Mouse (Mus musculus) MEL (cell line): ENCODE results near the gene Slc7a8. TPM values are rescaled to one million over a fixed set of nuclear protein-coding genes. Genes with fewer than 3 reads are reported as not detected.

Source experiments
- DNase-seq: peaks from one replicate; pipeline ENCODE4 v3.0.0; 2011; ENCODE audit warnings: low read depth, low spot score
- H3K27ac ChIP-seq: 2 replicates; pipeline ENCODE4 v1.5.1; 2012; ENCODE audit warnings: low read depth, mild to moderate bottlenecking, control low read depth, low read length, moderate library complexity; ENCODE audit not compliant: control insufficient read depth
- H3K27me3 ChIP-seq, 2 experiments: fragments of 150-350 bp in 1 of 2; sonication (generic) in 1 of 2; 2 replicates each; pipeline ENCODE4 v1.6.1; 2012; ENCODE audit warnings: low read length in 2 of 2, mild to moderate bottlenecking in 2 of 2, improper control_type of control experiment in 1 of 2, moderate library complexity in 1 of 2; ENCODE audit not compliant: insufficient read depth in 2 of 2, control insufficient read depth in 1 of 2
- H3K36me3 ChIP-seq, 2 experiments: 2 replicates each; pipeline ENCODE4 v1.6.1; 2012 to 2014; ENCODE audit warnings: low read length in 2 of 2, improper control_type of control experiment in 1 of 2, inconsistent platforms in 1 of 2, mild to moderate bottlenecking in 1 of 2; ENCODE audit not compliant: insufficient read depth in 2 of 2, control insufficient read depth in 1 of 2
- H3K4me1 ChIP-seq, 2 experiments: fragments of 150-350 bp in 1 of 2; sonication (generic) in 1 of 2; 2 replicates each; pipeline ENCODE4 v1.6.1; 2012; ENCODE audit warnings: low read length in 2 of 2, improper control_type of control experiment in 1 of 2, mild to moderate bottlenecking in 1 of 2; ENCODE audit not compliant: insufficient read depth in 2 of 2, control insufficient read depth in 1 of 2
- H3K4me3 ChIP-seq, 2 experiments: fragments of 150-350 bp in 1 of 2; sonication (generic) in 1 of 2; 2 replicates each; pipeline ENCODE4 v1.5.1; 2012; ENCODE audit warnings: low read depth in 2 of 2, low read length in 2 of 2, mild to moderate bottlenecking in 2 of 2, moderate library complexity in 2 of 2, control low read depth in 1 of 2, improper control_type of control experiment in 1 of 2; ENCODE audit not compliant: control insufficient read depth in 1 of 2, insufficient read depth in 1 of 2
- H3K79me2 ChIP-seq: 2 replicates; pipeline ENCODE4 v1.6.1; 2012; ENCODE audit warnings: mild to moderate bottlenecking, low read length, moderate library complexity; ENCODE audit not compliant: control insufficient read depth, poor library complexity, insufficient read depth
- H3K9ac ChIP-seq: 2 replicates; pipeline ENCODE4 v1.6.1; 2012; ENCODE audit warnings: low read depth, mild to moderate bottlenecking, control low read depth, low read length, moderate library complexity; ENCODE audit not compliant: control insufficient read depth, poor library complexity, severe bottlenecking
- H3K9me3 ChIP-seq: fragments of 150-350 bp; sonication (generic); replicated peaks from 2 replicates; pipeline ENCODE4 v1.6.1; 2012; ENCODE audit warnings: mild to moderate bottlenecking, low read length, improper control_type of control experiment, moderate library complexity; ENCODE audit not compliant: insufficient read depth
- EP300 ChIP-seq, 2 experiments: IDR thresholded peaks; 2 replicates each; pipeline ENCODE4 v1.6.1; 2011; ENCODE audit warnings: improper control_type of control experiment in 2 of 2, low read length in 2 of 2, low read depth in 1 of 2, mild to moderate bottlenecking in 1 of 2
- GABPA ChIP-seq: IDR thresholded peaks from 2 replicates; pipeline ENCODE4 v1.6.1; 2012; ENCODE audit warnings: low read depth, mild to moderate bottlenecking, inconsistent platforms, low read length, improper control_type of control experiment, moderate library complexity
- KAT2A ChIP-seq: conservative IDR thresholded peaks from 2 replicates; pipeline ENCODE4 v1.6.1; 2012; ENCODE audit warnings: low read depth, low read length, improper control_type of control experiment, inconsistent platforms
- MAZ ChIP-seq: IDR thresholded peaks from 2 replicates; pipeline ENCODE4 v1.6.1; 2012; ENCODE audit warnings: low read depth, mild to moderate bottlenecking, inconsistent platforms, low read length, improper control_type of control experiment
- MYB ChIP-seq: IDR thresholded peaks from 2 replicates; pipeline ENCODE4 v1.6.1; 2011; ENCODE audit warnings: mild to moderate bottlenecking, low read depth, low read length, improper control_type of control experiment
- POLR2A ChIP-seq, 2 experiments: IDR thresholded peaks; 2 replicates each; pipeline ENCODE4 v1.6.1; 2011 to 2012; ENCODE audit warnings: low read length in 2 of 2, mild to moderate bottlenecking in 2 of 2, control low read depth in 1 of 2, improper control_type of control experiment in 1 of 2, low read depth in 1 of 2, moderate library complexity in 1 of 2; ENCODE audit not compliant: control insufficient read depth in 1 of 2, insufficient read depth in 1 of 2, poor library complexity in 1 of 2
- POLR2AphosphoS2 ChIP-seq: IDR thresholded peaks from 2 replicates; pipeline ENCODE4 v1.6.1; 2011; ENCODE audit warnings: low read length, improper control_type of control experiment
- TAL1 ChIP-seq: IDR thresholded peaks from 2 replicates; pipeline ENCODE4 v1.6.1; 2012; ENCODE audit warnings: mild to moderate bottlenecking, inconsistent platforms, low read length, moderate library complexity, mixed read lengths
- TBP ChIP-seq: IDR thresholded peaks from 2 replicates; pipeline ENCODE4 v1.8.0; 2011; ENCODE audit warnings: low read depth, low read length, improper control_type of control experiment
- TCF12 ChIP-seq: IDR thresholded peaks from 2 replicates; pipeline ENCODE4 v1.6.1; 2014; ENCODE audit warnings: low read depth, mild to moderate bottlenecking, inconsistent platforms, low read length, improper control_type of control experiment, moderate library complexity
- UBTF ChIP-seq: IDR thresholded peaks from 2 replicates; pipeline ENCODE4 v1.6.1; 2012; ENCODE audit warnings: low read depth, mild to moderate bottlenecking, inconsistent platforms, low read length, improper control_type of control experiment, moderate library complexity, borderline replicate concordance; ENCODE audit not compliant: insufficient read depth
- ZMIZ1 ChIP-seq: IDR thresholded peaks from 2 replicates; pipeline ENCODE4 v1.6.1; 2012; ENCODE audit warnings: low read depth, mild to moderate bottlenecking, inconsistent platforms, low read length, improper control_type of control experiment, moderate library complexity
- ZNF384 ChIP-seq: IDR thresholded peaks from 2 replicates; pipeline ENCODE4 v1.6.1; 2012; ENCODE audit warnings: low read depth, mild to moderate bottlenecking, inconsistent platforms, low read length, improper control_type of control experiment
- polyA plus RNA-seq, 2 experiments: library from polyadenylated mRNA; stranded (reverse) in 1 of 2; unstranded in 1 of 2; fragments of >175 nt in 1 of 2; fragments of >200 nt in 1 of 2; gene quantifications; 2 replicates each; pipeline versions ENCODE4 v1.2.1 to v1.2.4; 2012; ENCODE audit warnings: low replicate concordance in 2 of 2, low read depth in 1 of 2; ENCODE audit not compliant: insufficient read length in 2 of 2, insufficient read depth in 1 of 2, missing spikeins in 1 of 2
- total RNA-seq: library from RNA; depleted of rRNA; stranded (reverse); fragments of 300-350 nt; gene quantifications from 2 replicates; pipeline ENCODE4 v1.2.3, GENCODE M21; 2012; rRNA removed

Slc7a8 gene
- total RNA-seq (0.07 and 0.08 TPM in 2 replicates), polyA plus RNA-seq (under 1 TPM in 1 of 2 experiments, not detected in 1; 0.29 TPM)

GRCm38 (mm10) chr14:54781610-54782365 lies at the start of gene Slc7a8:
Gene Slc7a8 (minus strand): TSS chr14:54781946.
- H3K9me3 ChIP-seq = no peaks in the 10 kb centered on the region
- H3K27me3 ChIP-seq = peaks cover 6 to 10% of the 10 kb centered on the region in 2 experiments
- H3K9ac ChIP-seq = peak within 1 kb of the TSS; percentile 61
- H3K4me1 ChIP-seq = peaks cover 0 to 9% of the 10 kb centered on the region in 2 experiments; a peak in 1 of 4 replicates
- peak within 1 kb of the TSS; percentile 52 to 71 for H3K4me3 ChIP-seq
- no peak within 1 kb of the TSS for H3K27ac ChIP-seq
- TF ChIP-seq MAZ (no peak), GABPA (no peak), ZNF384 (no peak), TAL1 (no peak), TCF12 (no peak), POLR2A (IDR thresholded peaks at IDR 0.05; ENCODE audit: control insufficient read depth in 1 of 2, insufficient read depth in 1 of 2, low read depth in 1 of 2, low read length in 2 of 2, poor library complexity in 1 of 2) (no peak), TBP (peak; percentile 63; the same call in 1 of the 2 replicates), POLR2AphosphoS2 (no peak), UBTF (0 out of 2 replicates have a peak, but pooled peaks have one; percentile 74), ZMIZ1 (no peak), MYB (no peak), KAT2A (no peak)
- TF ChIP-seq, all 39 proteins: peak for 2
- H3K36me3 ChIP-seq = peaks cover 0 to 7% of the 10 kb centered on the region in 2 experiments; a peak in 2 of 4 replicates
- DNase-seq = peak; percentile 77
- H3K79me2 ChIP-seq = no peaks in the 10 kb centered on the region

GRCm38 (mm10) chr14:54823716-54824115 lies 42.0 kb upstream of the Slc7a8 start:
- Histone ChIP-seq H3K79me2 (no peaks in the 10 kb centered on the region), H3K4me3 (no peak overlapping the region), H3K9me3 (no peaks in the 10 kb centered on the region), H3K36me3 (peaks cover 0 to 5% of the 10 kb centered on the region in 2 experiments; a peak in 2 of 4 replicates), H3K4me1 (peaks cover 0 to 3% of the 10 kb centered on the region in 2 experiments; a peak in 1 of 4 replicates), H3K9ac (no peak overlapping the region), H3K27ac (no peak overlapping the region), H3K27me3 (peaks cover 3 to 10% of the 10 kb centered on the region in 2 experiments; a peak in 3 of 4 replicates)
- no peak for TF ChIP-seq EP300 (IDR thresholded peaks at IDR 0.05; ENCODE audit: low read depth in 1 of 2, low read length in 2 of 2)
- no peak for DNase-seq
